Mouse (Mus musculus): ENCODE results near the gene Grin3a. TPM values are rescaled to one million over a fixed set of nuclear protein-coding genes. Genes with fewer than 3 reads are reported as not detected.

Gene Grin3a
- total RNA-seq, 2 experiments from 2014 or later = 29.6 to 30.8 TPM

Other genes with a start within 250 kb of the Grin3a start
- gene Tmem246, start 247.9 kb downstream of the Grin3a start, total RNA-seq (2021) = 10 to 100 TPM; 63.5 to 76.9 TPM
- gene Rnf20, start 213.7 kb downstream of the Grin3a start, total RNA-seq (2021) = 10 to 100 TPM; 55.4 to 82.7 TPM
- gene Ppp3r2, start 163.7 kb downstream of the Grin3a start, total RNA-seq (2021) = under 1 TPM; 0.17 to 0.79 TPM